Mouse (Mus musculus): Measurements from ENCODE around the gene Rad1.
A peak's percentile ranks its signal among the peaks of the same experiment; 100 is the strongest.
"Not testable (repeated sequence)": the region's sequence is repeated elsewhere in the genome, so short reads cannot be mapped to it uniquely, and the experiment has no call there.

The Rad1 gene

DNA sequence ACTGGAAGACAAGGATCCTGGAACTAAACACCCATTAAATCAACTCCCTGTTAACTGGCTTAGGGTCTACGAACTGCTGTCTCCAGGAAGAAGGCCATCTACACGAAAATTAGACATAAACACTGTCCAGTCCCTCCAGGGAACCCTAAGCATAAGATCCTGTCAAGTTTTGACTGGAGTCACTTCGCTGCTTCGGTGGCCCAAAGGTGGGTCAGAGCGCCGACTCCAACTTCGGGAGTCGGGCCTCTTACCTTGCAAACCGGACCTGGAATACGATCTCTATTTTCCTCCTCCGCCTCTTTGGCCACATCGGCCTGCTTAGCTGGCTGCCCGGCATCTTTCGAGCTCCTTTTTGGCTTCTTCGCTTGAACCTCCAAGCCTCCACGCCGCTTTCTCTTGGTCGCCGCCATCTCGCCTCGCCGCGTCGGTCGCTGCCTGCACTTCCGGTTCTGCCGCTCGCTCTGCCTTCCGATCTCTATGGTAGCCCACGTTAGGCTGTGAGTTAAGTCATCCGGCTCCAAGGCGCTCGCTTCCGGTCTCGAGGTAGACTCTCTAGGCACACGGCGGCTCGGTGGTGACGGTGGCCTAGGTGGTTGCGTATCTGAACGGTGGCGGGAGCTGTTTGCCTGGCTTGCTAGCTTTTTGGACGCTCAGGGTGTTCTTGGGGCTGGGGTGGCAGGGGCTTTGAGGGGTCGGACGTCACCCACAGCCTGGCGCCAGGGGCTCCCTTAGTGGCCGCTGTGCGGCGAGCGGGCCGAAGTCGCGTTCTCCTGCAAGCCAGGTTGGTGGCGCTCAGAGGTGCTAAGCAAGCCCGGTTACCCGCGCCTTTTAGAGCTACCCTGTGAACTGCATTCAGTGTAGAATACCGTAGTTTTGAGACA is at the start of gene Rad1, which contains the start of gene Brix1:
Gene Rad1, plus strand, starts transcription at position 535 of the 881 bp plus-strand sequence.
Gene Brix1, minus strand, starts transcription at position 464 of the 881 bp plus-strand sequence.
- peak; percentile 93 for DNase-seq

GRCm38 (mm10) chr15:10436893-10437292 is 48.9 kb upstream of the Rad1 start:
- no peak for DNase-seq

DNA sequence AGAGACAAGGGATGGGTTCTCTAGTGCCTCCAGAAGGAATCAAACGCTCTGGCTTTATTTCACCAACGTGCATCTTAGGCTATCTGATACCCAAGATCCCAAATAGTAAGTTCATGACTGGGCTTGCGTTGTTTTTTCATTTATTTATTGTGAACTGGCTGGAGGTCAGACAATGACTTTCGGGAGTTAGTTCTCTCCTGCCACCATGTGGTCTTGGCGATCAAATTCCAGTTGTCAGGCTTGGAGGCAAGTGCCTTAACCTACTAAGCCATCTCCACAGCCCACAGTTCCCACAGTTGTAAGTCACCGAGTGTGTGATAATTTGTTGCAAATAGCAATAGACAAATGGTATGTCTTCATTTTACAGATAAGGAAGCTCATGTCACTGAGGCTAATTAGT is 45.9 kb upstream of the Rad1 start:
- DNase-seq: no peak

DNA sequence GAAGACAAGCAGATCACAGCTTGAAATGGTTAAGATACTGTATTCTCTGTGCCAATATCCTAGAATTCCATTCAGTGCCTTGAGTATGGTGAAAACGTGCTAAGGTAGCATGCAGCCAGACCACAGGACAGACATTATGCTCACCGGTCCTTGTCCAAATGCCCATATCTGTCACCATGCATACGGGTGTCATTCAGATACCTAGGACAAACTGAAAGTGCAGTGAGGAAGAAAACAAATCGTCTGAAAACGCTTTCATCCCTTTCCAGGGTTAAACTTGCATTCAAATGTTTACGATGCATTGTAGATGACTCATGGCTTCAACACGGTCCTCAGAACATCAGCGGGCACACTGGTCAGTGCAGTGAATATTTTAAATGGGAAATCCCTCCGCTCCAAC is 44.3 kb upstream of the Rad1 start:
- DNase-seq: no peak

- DNase-seq: no peak
Measured at GRCm38 (mm10) chr15:10442275-10442674, 43.5 kb upstream of the Rad1 start.

- no peak for DNase-seq
Measured at GRCm38 (mm10) chr15:10447102-10447501, 38.7 kb upstream of the Rad1 start.

GRCm38 (mm10) chr15:10460986-10461385 is 24.8 kb upstream of the Rad1 start:
- DNase-seq: no peak

- DNase-seq: no peak
Measured at GRCm38 (mm10) chr15:10463555-10463954, 22.3 kb upstream of the Rad1 start.

- DNase-seq: no peak
Measured at GRCm38 (mm10) chr15:10464678-10465077, 21.1 kb upstream of the Rad1 start.

DNA sequence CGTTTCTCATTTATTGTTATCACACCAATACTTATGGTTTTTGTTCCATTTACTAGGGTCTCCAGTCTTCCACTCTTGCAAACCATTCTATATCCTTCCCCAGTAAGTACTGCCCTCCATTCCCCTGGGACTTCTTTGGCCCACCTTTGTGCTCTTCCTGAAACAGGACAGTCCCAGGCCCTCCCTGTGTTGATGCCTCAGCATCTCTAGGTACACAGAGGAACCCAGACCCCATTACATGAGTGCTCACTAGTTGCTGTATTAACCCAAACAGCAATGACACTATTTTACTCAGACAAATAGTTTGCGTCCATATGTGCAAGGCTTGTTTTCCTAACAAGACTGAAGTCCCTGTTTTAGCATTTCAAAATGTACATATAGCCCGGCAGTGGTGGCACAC is 17.1 kb upstream of the Rad1 start:
- no peak for DNase-seq

- DNase-seq: no peak
Measured at GRCm38 (mm10) chr15:10469641-10470150, 16.1 kb upstream of the Rad1 start.

DNA sequence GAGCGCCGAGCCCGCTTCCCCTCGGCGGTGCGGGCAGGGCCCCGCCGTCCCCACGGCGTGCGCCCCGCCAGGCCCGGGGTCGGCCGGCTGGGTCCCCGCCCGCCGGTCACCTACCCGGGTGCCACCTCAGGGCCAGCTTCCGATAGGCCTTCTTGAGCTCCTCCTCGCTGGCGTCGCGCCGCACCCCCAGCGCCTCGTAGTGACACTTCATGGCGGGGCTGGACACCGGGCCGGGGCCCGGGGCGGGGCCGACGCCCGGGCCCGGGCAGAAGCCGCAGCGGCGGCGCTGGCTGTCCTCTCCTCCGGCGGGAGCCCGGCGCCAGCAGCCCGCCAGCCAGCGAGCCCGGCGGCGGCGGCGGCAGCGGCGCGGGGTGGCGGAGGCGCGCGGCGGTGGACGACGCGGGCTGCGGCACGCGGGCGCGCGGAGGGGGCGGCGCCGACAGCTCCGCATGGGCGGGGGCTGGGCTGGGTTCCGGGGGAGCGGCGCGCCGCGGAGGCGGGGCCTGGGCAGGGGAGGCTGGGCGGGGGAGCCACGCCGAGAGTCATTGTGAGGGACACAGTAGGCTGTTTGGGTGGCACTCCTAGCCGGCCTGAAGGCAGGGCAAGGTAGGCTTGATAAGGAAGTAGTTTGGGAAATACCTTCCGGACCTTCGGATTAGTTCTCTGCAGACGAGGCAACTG is 15.5 kb upstream of the Rad1 start, which contains the start of gene Dnajc21:
Gene Dnajc21, minus strand, starts transcription at position 366 of the 681 bp plus-strand sequence.
- DNase-seq: peak; percentile 80

DNA sequence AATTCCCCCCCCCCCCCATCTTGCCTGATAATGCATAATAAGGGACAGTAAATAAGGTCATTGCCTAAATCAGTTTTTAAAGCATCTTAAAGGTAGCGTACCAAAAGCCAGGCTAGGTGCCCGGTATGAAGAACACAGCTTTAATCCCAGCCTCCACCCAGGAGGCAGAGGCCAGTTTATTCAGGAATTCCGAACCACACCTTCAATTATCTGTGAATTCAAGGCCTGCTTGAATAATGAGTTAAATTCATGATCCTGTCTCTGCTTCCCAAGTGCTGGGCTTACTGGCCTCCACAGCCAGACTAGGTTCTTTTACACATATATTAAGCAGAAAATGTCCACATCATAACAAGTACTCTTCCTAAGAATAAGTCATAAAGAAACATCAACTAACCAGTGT is 14.9 kb upstream of the Rad1 start:
- DNase-seq: no peak

GRCm38 (mm10) chr15:10486365-10486839 is 584 bp downstream of the Rad1 start:
- no peak for DNase-seq

DNA sequence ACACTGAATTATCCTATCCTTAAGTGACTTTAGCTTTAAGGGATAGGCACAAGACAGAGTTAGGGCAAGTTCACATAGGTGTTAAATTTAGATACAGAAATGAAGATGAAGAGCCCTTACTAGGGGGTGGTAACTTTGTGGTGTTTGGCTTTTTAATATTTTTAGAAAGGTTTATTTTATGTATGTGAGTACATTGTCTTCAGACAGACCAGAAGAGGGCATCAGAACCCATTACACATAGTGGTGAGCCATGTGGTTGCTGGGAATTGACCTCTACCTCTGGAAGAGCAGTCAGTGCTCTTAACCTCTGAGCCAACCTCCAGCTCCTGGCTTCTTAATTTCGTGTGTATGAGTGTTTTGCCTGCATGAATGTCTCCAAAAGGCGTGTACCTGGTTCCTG is 1.4 kb downstream of the Rad1 start:
- no peak for DNase-seq

DNA sequence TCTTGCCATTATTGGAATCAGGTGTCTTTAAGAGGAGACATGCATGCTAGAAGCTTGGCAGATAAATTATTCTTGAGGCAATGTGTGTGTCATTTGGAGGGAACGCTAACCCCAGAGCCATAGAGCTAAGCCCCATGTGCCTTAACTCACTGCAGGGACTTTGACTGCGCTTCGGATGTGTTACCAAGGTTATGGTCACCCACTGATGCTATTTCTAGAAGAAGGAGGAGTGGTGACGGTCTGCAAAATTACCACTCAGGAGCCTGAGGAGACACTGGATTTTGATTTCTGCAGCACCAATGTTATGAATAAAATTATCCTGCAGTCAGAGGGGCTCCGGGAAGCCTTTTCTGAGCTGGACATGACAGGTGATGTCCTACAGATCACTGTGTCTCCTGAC is 4.3 kb downstream of the Rad1 start:
- DNase-seq: no peak

DNA sequence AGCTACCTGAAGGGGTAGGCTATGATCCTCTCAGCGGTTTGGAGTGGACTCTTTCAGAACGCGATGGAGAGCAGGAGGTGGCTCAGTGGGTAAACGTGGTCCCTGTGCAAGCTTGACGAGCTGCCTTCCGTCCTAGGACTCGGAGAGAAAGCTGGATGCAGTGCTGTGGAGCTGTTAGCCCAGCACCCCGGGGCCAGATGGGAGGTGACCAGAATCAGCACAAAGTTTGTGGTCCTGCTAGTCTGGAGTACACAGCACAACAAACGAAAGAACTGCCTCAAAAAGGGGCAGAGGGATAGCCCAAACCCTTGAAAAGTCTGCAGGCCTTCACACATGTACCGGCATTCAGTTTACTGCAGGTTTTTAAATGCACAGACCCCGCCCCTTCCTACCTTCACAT is 10.1 kb downstream of the Rad1 start:
- no peak for DNase-seq

DNA sequence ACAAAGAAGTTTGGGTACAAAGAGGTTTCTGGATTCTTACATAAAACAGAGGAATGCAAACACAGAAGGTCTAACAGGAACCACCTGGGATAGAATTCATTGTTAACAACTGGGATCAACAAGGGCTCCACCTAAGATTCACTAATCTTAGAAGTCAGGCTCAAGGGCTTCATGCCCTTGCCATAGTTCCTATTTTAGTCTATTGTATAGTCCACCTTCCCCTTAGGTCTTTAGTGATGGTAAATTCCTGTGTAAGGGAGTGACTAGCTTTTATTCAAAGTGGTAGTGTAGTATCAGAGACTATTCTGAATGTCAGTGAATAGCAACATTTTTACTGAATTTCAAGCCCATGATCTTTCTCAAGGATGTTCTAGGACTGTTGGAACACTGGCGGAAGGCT is 10.9 kb downstream of the Rad1 start:
- not testable (repeated sequence) for DNase-seq

- no peak for DNase-seq
Measured at GRCm38 (mm10) chr15:10499593-10499992, 13.8 kb downstream of the Rad1 start.

DNA sequence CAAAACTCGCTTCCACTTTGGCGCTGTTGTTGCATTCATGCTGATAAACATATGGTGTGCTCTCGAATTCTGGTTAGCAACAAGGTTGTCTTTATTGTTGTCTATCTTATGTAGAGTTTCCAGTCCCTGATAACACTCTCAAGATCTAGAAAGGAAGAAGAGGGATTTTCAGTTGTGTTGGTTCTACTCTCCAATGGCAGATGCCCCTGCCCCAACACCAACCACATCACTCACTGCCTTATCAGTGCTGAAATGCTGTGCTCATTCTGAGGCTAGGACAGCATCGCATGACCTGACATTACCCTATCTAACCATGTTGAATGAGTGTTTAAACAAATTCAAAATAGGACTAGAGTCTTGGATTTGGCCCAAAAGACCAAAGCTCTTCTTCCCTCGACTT is 14.2 kb downstream of the Rad1 start:
- DNase-seq: no peak

- peak; percentile 50 for DNase-seq
Measured at GRCm38 (mm10) chr15:10500838-10501719, 15.3 kb downstream of the Rad1 start.

GRCm38 (mm10) chr15:10506099-10506498 is 20.3 kb downstream of the Rad1 start:
- no peak for DNase-seq

- no peak for DNase-seq
Measured at GRCm38 (mm10) chr15:10515166-10515565, 29.3 kb downstream of the Rad1 start.
